Mouse (Mus musculus): Measurements from ENCODE around the gene Gm8122.
"Not testable (repeated sequence)": the region's sequence is repeated elsewhere in the genome, so short reads cannot be mapped to it uniquely, and the experiment has no call there.

Gm8122 gene

DNA sequence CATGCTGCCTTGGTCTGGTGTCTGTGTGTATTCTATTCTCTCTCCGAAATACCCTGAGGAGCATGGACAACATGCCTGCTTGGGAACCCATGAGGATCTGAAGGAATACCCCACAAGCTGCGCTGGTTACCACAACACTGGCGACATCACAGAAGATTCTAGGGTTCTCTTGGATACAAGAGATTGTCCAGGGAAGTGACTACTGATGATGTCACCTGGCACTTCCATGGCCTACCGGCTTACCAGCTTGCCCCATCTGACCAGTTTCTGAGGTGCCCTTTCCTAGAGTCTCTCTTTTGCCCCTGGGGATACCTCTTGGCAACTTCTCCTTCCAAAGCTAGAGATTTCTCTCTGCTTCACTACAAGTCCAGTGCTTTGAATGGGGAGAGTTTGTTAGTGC, at the start of gene Gm8122:
Gene Gm8122 (minus strand): TSS at position 101 of the 400 bp plus-strand sequence.
- not testable (repeated sequence) for DNase-seq (ENCODE audit: low read depth, low spot score)

DNA sequence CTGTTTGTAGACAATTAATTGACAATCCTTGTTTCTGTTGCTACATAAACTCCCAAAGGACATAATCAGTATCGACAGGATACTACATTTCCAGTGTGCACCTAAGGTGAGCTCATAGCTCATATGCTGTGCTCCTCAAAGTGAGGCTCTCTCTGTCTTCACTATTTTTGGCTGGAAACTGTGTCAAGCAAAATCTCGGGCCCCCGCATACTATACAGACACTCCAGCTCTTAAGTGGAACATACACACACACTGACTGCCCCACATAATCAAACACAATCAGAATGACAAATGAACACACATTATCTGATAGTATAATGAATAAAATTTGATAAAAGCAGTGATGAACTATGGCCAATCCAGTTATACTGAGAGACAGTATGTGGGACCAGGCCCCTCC, 43.6 kb upstream of the Gm8122 start:
- DNase-seq (ENCODE audit: low read depth, low spot score), result not testable (repeated sequence)

DNA sequence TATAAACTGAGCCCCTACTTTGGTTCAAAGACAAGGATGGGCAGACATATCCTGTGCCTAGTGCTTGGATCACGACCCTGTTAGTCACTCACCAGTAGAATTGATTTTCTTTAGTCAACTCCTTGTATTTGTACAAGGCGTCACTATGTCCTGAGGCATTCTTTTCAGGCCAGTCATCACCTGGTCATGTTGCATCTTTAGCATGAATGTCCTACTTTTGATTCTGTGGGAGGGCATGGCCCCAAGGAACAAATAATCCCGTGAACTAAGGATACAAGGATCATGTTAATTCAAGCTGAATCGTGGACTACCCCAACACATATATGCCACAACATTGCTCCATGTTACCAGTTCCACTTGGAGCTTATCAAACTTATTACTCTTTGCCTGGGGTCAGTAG, 43.0 kb upstream of the Gm8122 start:
- not testable (repeated sequence) for DNase-seq (ENCODE audit: low read depth, low spot score)

DNA sequence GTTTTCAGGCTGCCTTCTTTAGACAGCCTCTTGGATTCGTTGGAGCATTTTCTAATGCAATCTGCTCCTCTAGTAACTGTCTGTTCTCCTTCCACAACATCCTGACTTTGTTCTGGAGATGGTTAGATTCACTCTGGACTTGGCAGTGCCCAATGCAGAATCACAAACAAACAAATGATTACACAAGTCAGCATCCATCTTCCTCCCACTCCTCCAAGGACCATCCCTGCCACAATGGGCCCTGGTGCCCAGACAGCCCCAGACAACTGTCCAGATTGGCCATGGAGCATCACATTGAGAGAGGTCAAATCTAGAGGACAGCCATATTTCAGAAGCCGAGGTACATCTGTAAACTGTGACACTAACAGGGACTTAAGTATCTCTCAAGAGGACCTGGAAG, 42.4 kb upstream of the Gm8122 start:
- not testable (repeated sequence) for DNase-seq (ENCODE audit: low read depth, low spot score)

DNA sequence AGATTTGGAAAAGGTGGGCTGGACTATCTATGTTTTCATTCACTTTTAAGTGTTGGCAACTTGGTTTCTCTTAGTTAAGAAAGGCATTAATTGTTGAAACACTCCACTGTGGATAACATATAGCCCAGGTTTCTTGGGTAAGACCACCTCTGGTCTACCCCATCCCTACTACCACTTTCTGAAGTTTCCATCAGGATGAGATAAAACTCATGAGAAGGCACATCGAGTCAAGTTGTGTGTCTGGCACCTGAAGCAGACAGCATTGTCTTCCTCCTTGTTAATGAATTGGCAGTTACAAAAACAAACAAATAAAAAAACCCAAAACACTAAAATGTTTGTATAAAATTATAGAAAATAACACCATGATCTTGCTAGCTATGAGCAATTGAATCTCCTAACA, 40.6 kb upstream of the Gm8122 start:
- DNase-seq (ENCODE audit: low read depth, low spot score), result not testable (repeated sequence)

DNA sequence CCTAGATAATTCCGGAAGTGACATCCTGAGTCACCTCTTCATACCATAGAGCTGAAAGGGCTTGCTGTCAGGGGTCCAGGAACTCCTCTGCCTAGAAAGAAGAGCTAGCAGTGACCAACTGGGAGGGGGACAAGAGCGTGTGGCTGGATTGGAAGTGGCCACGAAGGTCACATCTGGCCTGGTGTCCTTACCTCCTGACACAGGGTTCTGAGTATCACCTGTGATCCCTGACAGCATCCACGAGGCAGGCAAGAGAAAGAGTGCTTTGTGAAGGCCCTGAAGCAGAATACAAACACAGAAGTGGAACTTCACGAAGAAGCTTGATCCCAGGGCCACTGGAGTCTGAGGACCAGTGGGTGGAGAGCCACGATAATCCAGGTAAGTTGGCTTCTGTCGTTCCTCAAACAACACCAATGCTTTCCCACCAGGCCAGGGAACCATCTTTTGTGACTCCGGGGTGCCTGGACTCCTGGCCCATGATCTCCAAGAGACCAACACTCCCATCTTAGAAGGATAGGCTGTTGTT, 39.9 kb upstream of the Gm8122 start, which contains the start of gene Gm9732:
Gene Gm9732 (plus strand): TSS at position 51 of the 526 bp plus-strand sequence.
- not testable (repeated sequence) for DNase-seq (ENCODE audit: low read depth, low spot score)

DNA sequence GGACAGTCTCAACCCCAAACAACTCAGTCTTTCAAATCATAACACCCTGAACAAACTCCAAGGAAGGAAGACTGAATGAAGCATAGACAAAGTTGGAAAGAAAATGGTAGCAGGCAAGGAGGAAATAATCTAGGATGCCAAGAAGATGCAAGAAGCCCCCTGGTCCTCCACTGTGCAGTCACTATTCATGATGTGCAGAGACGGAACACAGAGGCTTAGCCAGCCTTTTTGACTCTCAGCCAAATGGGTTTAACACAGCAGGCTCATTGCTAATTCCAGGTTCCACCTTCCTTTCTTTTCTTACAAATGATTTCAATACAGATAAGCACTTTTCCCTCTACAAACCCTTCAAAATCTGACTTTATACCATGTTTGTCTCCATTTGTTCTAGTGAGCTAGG, 38.1 kb upstream of the Gm8122 start:
- DNase-seq (ENCODE audit: low read depth, low spot score), result not testable (repeated sequence)

DNA sequence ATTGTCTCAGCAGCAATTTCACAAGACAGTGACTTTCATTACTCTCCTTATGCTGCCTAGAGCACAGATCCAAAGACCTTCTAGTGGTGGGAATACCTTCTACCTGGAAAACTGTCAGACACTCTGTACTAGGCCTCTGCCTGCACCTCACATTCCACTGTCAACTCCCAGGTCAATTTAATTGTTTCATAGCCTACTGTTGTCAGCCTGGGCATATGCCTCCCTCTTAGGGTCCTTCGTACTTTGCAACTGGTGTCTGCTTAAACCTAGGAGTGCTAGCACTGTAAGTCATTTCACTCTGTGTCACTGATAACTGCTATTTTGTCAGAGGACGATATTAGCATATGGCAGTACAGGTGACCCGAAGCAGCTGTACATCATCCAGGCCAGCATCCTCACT, 34.1 kb upstream of the Gm8122 start:
- not testable (repeated sequence) for DNase-seq (ENCODE audit: low read depth, low spot score)

DNA sequence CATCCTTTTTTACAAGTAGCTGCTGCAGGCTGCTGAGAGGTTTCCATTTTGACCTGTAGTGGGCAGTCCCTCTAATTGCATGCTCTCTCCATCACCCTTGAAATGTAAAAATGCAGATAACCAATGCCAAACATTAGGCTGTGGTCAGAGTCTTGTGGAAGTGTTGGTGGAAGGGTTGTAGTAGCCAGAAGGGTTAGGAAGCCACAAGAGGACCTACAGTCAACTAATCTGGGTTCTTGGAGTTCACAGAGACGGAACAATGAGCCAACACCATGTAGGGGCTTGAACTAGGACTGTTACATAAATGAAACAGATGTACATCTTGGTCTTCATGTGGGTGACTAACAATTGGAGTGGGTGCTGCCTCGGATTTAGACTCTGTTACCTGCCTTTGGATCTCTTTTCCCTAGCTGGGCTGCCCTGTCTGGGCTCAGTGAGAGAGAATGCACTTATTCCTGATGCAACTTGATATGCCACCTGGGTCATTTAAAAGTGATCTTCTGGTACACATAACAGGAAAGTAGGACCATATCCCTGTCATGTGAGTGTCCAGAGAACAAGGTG, 33.5 kb upstream of the Gm8122 start:
- DNase-seq (ENCODE audit: low read depth, low spot score), result not testable (repeated sequence)

DNA sequence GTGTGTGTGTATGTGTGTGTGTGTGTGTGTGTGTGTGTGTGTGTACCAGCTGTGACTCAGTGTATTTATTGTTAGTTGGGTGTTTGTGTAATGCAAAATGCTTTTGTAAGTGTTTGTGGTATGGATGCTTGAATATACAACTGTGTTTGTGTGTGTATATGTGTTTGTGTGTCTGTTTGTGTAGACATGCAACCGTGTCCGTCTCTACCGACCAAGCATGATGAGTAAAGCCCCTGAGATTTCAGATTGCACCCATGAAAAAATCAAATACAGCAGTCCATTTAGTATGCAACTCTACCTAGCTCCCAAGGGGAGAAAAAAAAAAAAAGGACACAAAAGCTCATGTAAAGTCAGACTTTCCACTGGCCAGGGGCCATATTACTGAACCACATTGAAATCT, 28.3 kb upstream of the Gm8122 start:
- DNase-seq (ENCODE audit: low read depth, low spot score), result not testable (repeated sequence)

DNA sequence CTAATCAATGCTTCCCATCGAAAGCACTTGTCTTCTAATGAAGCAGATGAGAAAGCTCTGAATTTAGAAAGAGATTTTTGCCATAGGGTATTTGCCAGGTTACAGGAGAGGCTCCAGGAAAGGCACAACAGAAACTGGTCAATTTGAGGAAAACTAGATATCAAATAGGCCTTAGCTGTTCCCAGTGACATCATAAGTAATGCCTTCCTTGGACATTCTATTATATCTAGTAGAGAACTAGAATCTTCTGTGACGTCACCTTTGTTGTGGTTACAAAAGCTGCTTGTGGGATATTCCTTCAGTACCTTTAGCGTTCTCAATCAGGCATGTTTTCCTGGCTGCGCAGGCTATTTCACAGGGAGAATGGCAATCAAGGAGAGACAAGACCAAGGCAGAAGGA, 23.2 kb upstream of the Gm8122 start, which contains the start of gene Gm8126:
Gene Gm8126 (plus strand): TSS at position 301 of the 400 bp plus-strand sequence.
- DNase-seq (ENCODE audit: low read depth, low spot score), result not testable (repeated sequence)

DNA sequence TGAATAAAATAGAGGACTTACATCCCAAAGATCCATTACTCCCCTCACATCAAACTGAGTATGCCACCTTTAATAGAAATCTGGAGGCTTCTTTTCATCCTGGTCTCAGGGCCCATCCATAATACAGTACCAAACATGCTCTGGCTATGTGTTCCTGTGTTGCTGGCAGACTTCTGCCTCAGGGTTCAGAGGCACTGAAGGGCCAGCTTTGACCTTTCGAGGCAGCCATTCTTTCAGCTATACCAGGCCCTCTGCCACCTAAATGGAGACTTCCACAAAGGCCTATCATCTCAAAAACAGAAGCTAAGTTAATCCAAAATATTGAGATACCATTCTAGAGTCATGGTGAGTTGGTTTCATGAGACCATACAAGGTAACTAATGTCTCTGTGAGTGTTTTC, 21.4 kb upstream of the Gm8122 start:
- DNase-seq (ENCODE audit: low read depth, low spot score), result not testable (repeated sequence)

DNA sequence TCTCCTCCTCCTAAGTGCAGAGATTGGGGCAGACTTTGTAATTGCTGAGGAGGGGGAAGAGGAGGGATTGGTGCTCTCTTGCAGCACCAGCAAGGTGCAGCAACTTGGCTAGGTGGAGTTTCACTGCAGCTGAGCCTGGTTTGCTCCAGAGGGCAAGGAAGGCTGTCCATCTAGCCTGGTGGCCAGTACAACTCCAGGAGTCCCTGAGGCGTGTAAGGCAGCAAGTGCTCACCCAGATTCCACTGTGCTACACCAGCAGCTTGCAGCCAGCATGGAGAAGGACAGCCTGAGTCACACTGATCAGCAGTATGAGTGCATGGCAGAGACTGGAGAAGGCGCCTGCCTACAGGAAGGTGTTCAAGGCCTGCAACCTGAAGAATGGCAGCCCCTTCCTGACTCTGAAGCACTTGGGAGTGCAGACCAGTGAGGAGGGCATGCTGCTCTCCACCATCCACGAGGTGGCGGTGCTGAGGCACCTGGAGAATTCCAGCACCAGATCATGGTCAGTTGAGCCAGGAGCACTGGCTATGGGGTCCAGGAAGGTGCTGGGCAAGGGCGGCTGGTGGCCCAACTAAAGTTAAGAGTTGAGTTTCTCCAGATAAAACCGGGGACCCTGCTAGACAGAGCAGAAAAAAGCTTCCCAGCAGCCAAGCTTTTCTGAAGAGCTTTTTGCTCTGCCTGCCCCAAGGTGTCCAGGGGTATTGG, 15.6 kb upstream of the Gm8122 start:
- not testable (repeated sequence) for DNase-seq (ENCODE audit: low read depth, low spot score)

DNA sequence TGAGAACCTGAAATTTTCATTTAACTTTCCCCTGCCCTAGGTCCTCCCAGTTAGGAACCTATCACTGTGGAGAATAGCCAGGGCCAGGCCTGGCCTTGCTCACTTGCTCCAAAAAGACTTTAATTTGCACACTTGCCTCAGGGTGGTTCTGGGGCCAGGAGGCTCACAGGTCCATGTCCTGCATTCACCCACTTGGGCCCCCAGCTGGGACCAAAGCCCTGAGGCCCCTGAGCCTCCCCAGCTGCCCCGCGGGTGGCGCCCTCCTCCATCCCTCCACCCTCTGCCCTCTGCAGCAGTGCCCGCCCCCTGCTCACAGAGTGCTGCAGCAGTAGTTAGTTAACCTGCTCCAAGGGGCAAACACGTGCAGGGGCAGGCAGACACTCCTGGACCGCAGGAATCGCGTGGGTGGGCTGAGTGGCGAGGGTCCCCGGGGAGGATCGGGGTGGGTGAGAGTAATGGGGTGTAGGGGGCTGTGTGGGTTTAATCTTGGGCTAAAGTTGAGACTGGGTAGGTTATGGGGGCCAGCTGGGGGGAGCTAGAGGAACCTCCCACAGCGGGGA, 14.6 kb upstream of the Gm8122 start:
- not testable (repeated sequence) for DNase-seq (ENCODE audit: low read depth, low spot score)

DNA sequence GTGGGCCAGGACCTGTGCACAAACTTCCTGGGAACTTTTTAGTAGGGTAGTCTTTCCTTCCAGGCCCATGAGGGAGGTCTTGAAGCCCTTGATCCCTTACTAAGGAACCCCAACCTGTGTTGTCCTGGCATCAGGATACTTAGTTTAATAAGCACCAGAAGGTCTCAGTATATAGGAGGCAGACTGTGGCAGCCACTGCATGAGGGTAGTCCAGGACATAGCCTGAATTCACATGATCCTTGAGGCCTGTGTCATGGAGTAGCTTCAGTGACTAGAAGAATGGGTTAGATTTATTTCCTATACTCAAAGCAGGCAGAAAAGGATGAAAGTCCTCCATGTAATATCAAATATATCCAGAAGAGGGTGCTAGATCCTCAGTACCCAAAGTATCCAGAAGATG, 2.7 kb upstream of the Gm8122 start:
- not testable (repeated sequence) for DNase-seq (ENCODE audit: low read depth, low spot score)
